Mouse (Mus musculus) stomach, postnatal 0 days (tissue): ENCODE data around the gene Tsc22d4. TPM values are rescaled to one million over a fixed set of nuclear protein-coding genes. Genes with fewer than 3 reads are reported as not detected.
"Not testable (repeated sequence)": the region's sequence is repeated elsewhere in the genome, so short reads cannot be mapped to it uniquely, and the experiment has no call there.

Experiments used
- ATAC-seq: fragments of 200-750 bp; cut with Nextera tagmentation; 2 replicates; pipeline ENCODE4 v1.8.0; 2017; ENCODE audit not compliant: low FRiP score, low TSS enrichment
- DNase-seq: peaks from one replicate; pipeline ENCODE4 v3.0.0-alpha.2; 2016; ENCODE audit warnings: low spot score
- H3K27ac ChIP-seq: fragments of 300-500 bp; sonication (generic); replicated peaks from 2 replicates; pipeline ENCODE4 v1.5.1; 2014; ENCODE audit warnings: mild to moderate bottlenecking, control low read depth
- H3K27me3 ChIP-seq: fragments of 300-500 bp; sonication (generic); 2 replicates; pipeline ENCODE4 v1.6.1; 2014; ENCODE audit warnings: low read length; ENCODE audit not compliant: control insufficient read depth, insufficient read depth
- H3K36me3 ChIP-seq: fragments of 300-500 bp; sonication (generic); 2 replicates; pipeline ENCODE4 v1.6.1; 2014; ENCODE audit warnings: low read length, mixed read lengths; ENCODE audit not compliant: control insufficient read depth, insufficient read depth
- H3K4me1 ChIP-seq: fragments of 300-500 bp; sonication (generic); replicated peaks from 2 replicates; pipeline ENCODE4 v1.6.1; 2014; ENCODE audit warnings: antibody characterized with exemption; ENCODE audit not compliant: control insufficient read depth, insufficient read depth
- H3K4me2 ChIP-seq: fragments of 300-500 bp; sonication (generic); replicated peaks from 2 replicates; pipeline ENCODE4 v1.6.1; 2014; ENCODE audit warnings: low read depth, mild to moderate bottlenecking, control low read depth, moderate library complexity
- H3K4me3 ChIP-seq: fragments of 300-500 bp; sonication (generic); 2 replicates; pipeline ENCODE4 v1.5.1; 2014; ENCODE audit warnings: low read depth, low read length, control low read depth
- H3K9ac ChIP-seq: fragments of 300-500 bp; sonication (generic); 2 replicates; pipeline ENCODE4 v1.6.1; 2014; ENCODE audit warnings: mild to moderate bottlenecking, low read length, control low read depth, mixed read lengths
- H3K9me3 ChIP-seq: fragments of 300-500 bp; sonication (generic); 2 replicates; pipeline ENCODE4 v1.6.1; 2016; ENCODE audit warnings: low read length; ENCODE audit not compliant: control insufficient read depth
- CTCF ChIP-seq: IDR thresholded peaks from 2 replicates; pipeline ENCODE4 v1.5.1; 2016; ENCODE audit warnings: antibody characterized with exemption, low read depth, mild to moderate bottlenecking, moderate library complexity
- EP300 ChIP-seq: optimal IDR thresholded peaks from 2 replicates; pipeline ENCODE3; 2016; ENCODE audit warnings: antibody characterized with exemption
- WGBS: fragments of 180-500 bp; shearing (Covaris S2); extraction: QIAGEN DNeasy Blood & Tissue Kit; methylation state at CpG from one replicate; pipeline ENCODE4 v1.1.7; 2014; 5-methylcytosine and 5-hydroxymethylcytosine counted together
- polyA plus RNA-seq: library from polyadenylated mRNA; unstranded; fragments of >200 nt; fragmentation: Nextera tagmentation; extraction: Ambion mirVana; gene quantifications from 2 replicates; pipeline ENCODE4 v1.2.1, GENCODE M21; 2015

The Tsc22d4 gene
- polyA plus RNA-seq, 1 experiment from 2014 or later: 100 TPM

- H3K36me3 ChIP-seq: peaks cover 4% of the 10 kb centered on the region; the same call in 1 of the 2 replicates
- peak overlapping the region; percentile 75 for H3K4me3 ChIP-seq
- H3K9ac ChIP-seq: peak overlapping the region; percentile 94
- H3K4me2 ChIP-seq: peak overlapping the region; percentile 99
- no peaks in the 10 kb centered on the region for H3K9me3 ChIP-seq
- H3K4me1 ChIP-seq: peaks cover 3% of the 10 kb centered on the region; the same call in 1 of the 2 replicates
- no peaks in the 10 kb centered on the region for H3K27me3 ChIP-seq
- H3K27ac ChIP-seq: peak overlapping the region; percentile 99
- ATAC-seq (peak; percentile 33), DNase-seq (peak; percentile 85)
- TF ChIP-seq CTCF (no peak), EP300 (no peak)
- under 1% methylated on average over 20 of the region's 20 CpGs for WGBS
Measured at GRCm38 (mm10) chr5:137746282-137746850, 836 bp downstream of the Tsc22d4 start.

GRCm38 (mm10) chr5:137746851-137747325, 1.4 kb downstream of the Tsc22d4 start:
- Histone ChIP-seq H3K4me3 (peak overlapping the region; percentile 75), H3K4me2 (peak overlapping the region; percentile 99), H3K27me3 (no peaks in the 10 kb centered on the region), H3K27ac (peak overlapping the region; percentile 99), H3K9ac (peak overlapping the region; percentile 94), H3K9me3 (no peaks in the 10 kb centered on the region), H3K4me1 (peaks cover 3% of the 10 kb centered on the region; the same call in 1 of the 2 replicates), H3K36me3 (peaks cover 7% of the 10 kb centered on the region; the same call in 1 of the 2 replicates)
- TF ChIP-seq EP300 (no peak), CTCF (no peak)
- 3% methylated on average over 14 of the region's 16 CpGs for WGBS
- ATAC-seq: no peak
- peak; percentile 50 for DNase-seq

GRCm38 (mm10) chr5:137747326-137747961, 1.9 kb downstream of the Tsc22d4 start:
- H3K36me3 ChIP-seq: peaks cover 10% of the 10 kb centered on the region; the same call in 1 of the 2 replicates
- ATAC-seq (no peak), DNase-seq (peak; percentile 50)
- peak overlapping the region; percentile 75 for H3K4me3 ChIP-seq
- H3K9ac ChIP-seq: peak overlapping the region; percentile 94
- peak overlapping the region; percentile 99 for H3K4me2 ChIP-seq
- H3K27me3 ChIP-seq: no peaks in the 10 kb centered on the region
- WGBS: under 1% methylated on average over 26 of the region's 26 CpGs
- peak; percentile 40 for TF ChIP-seq CTCF
- no peak for TF ChIP-seq EP300
- peak overlapping the region; percentile 99 for H3K27ac ChIP-seq
- no peaks in the 10 kb centered on the region for H3K9me3 ChIP-seq
- peaks cover 3% of the 10 kb centered on the region; the same call in 1 of the 2 replicates for H3K4me1 ChIP-seq

- TF ChIP-seq EP300 (no peak), CTCF (no peak)
- WGBS: 23% methylated on average over 5 of the region's 5 CpGs
- Histone ChIP-seq H3K9me3 (no peaks in the 10 kb centered on the region), H3K4me3 (peak overlapping the region; percentile 75), H3K4me1 (peaks cover 3% of the 10 kb centered on the region; the same call in 1 of the 2 replicates), H3K4me2 (peak overlapping the region; percentile 99), H3K9ac (peak overlapping the region; percentile 59), H3K27me3 (no peaks in the 10 kb centered on the region), H3K27ac (peak overlapping the region; percentile 99), H3K36me3 (peaks cover 15% of the 10 kb centered on the region; the same call in 1 of the 2 replicates)
- no peak for ATAC-seq
- DNase-seq: no peak
Measured at GRCm38 (mm10) chr5:137748130-137748770, 2.7 kb downstream of the Tsc22d4 start.

GRCm38 (mm10) chr5:137749196-137749836, 3.8 kb downstream of the Tsc22d4 start:
- Histone ChIP-seq H3K36me3 (peaks cover 17% of the 10 kb centered on the region; the same call in 1 of the 2 replicates), H3K4me2 (peak overlapping the region; percentile 99), H3K9ac (no peak overlapping the region), H3K4me1 (peaks cover 6% of the 10 kb centered on the region; the same call in 1 of the 2 replicates), H3K4me3 (peak overlapping the region; percentile 8; the same call in 1 of the 2 replicates), H3K9me3 (no peaks in the 10 kb centered on the region), H3K27ac (peak overlapping the region; percentile 99), H3K27me3 (no peaks in the 10 kb centered on the region)
- no peak for DNase-seq
- no peak for ATAC-seq
- WGBS: 40% methylated on average over 6 of the region's 6 CpGs
- TF ChIP-seq EP300 (no peak), CTCF (no peak)

GRCm38 (mm10) chr5:137750212-137750611, 4.7 kb downstream of the Tsc22d4 start:
- H3K9me3 ChIP-seq, H3K4me2 ChIP-seq, H3K4me3 ChIP-seq, ATAC-seq, H3K27me3 ChIP-seq, H3K4me1 ChIP-seq, H3K27ac ChIP-seq, H3K9ac ChIP-seq, DNase-seq: not testable (repeated sequence)
- WGBS: 88% methylated on average over 6 of the region's 8 CpGs
- peaks cover 17% of the 10 kb centered on the region; the same call in 1 of the 2 replicates for H3K36me3 ChIP-seq
